Mouse (Mus musculus) lung, postnatal 0 days (tissue): ENCODE data around the gene Prdm4. TPM values are rescaled to one million over a fixed set of nuclear protein-coding genes. Genes with fewer than 3 reads are reported as not detected.

Experiments used
- ATAC-seq: fragments of 200-750 bp; cut with Nextera tagmentation; 2 replicates; pipeline ENCODE4 v1.8.0; 2017; ENCODE audit warnings: moderate library complexity
- DNase-seq: peaks from one replicate; pipeline ENCODE4 v3.0.0-alpha.2; 2016; ENCODE audit warnings: low spot score
- H3K27ac ChIP-seq: fragments of 300-500 bp; sonication (generic); 2 replicates; pipeline ENCODE4 v1.5.1; 2014; ENCODE audit warnings: antibody characterized with exemption, mild to moderate bottlenecking, low read length, mixed read lengths
- H3K27me3 ChIP-seq: fragments of 300-500 bp; sonication (generic); replicated peaks from 2 replicates; pipeline ENCODE4 v1.6.1; 2014; ENCODE audit warnings: low read length, mixed read lengths; ENCODE audit not compliant: insufficient read depth
- H3K36me3 ChIP-seq: fragments of 300-500 bp; sonication (generic); 2 replicates; pipeline ENCODE4 v1.6.1; 2014; ENCODE audit warnings: low read length, mixed read lengths; ENCODE audit not compliant: insufficient read depth
- H3K4me1 ChIP-seq: fragments of 300-500 bp; sonication (generic); 2 replicates; pipeline ENCODE4 v1.6.1; 2014; ENCODE audit warnings: antibody characterized with exemption, low read depth, low read length, mixed read lengths; ENCODE audit not compliant: insufficient read depth
- H3K4me2 ChIP-seq: fragments of 300-500 bp; sonication (generic); replicated peaks from 2 replicates; pipeline ENCODE4 v1.6.1; 2014; ENCODE audit warnings: low read depth, mild to moderate bottlenecking, low read length, moderate library complexity, mixed read lengths
- H3K4me3 ChIP-seq: fragments of 300-500 bp; sonication (generic); 2 replicates; pipeline ENCODE4 v1.5.1; 2014; ENCODE audit warnings: low read depth, low read length
- H3K9ac ChIP-seq: fragments of 300-500 bp; sonication (generic); replicated peaks from 2 replicates; pipeline ENCODE4 v1.6.1; 2014; ENCODE audit warnings: low read depth, mild to moderate bottlenecking
- H3K9me3 ChIP-seq: fragments of 300-500 bp; sonication (generic); 2 replicates; pipeline ENCODE4 v1.6.1; 2016; ENCODE audit warnings: low read length, mixed read lengths
- CTCF ChIP-seq: IDR thresholded peaks from 2 replicates; pipeline ENCODE4 v1.5.1; 2016; ENCODE audit warnings: antibody characterized with exemption, mild to moderate bottlenecking
- EP300 ChIP-seq: IDR thresholded peaks from 2 replicates; pipeline ENCODE4 v1.6.1; 2016; ENCODE audit warnings: antibody characterized with exemption, mild to moderate bottlenecking, control low read depth
- WGBS: fragments of 180-500 bp; shearing (Covaris S2); extraction: QIAGEN DNeasy Blood & Tissue Kit; methylation state at CpG from one replicate; pipeline ENCODE4 v1.1.7; 2014; 5-methylcytosine and 5-hydroxymethylcytosine counted together
- polyA plus RNA-seq: library from polyadenylated mRNA; unstranded; fragments of >200 nt; fragmentation: Nextera tagmentation; extraction: Ambion mirVana; gene quantifications from 2 replicates; pipeline ENCODE4 v1.2.1, GENCODE M21; 2015

The Prdm4 gene
- polyA plus RNA-seq, 1 experiment from 2014 or later: 6.7 TPM

- Histone ChIP-seq H3K4me1 (peaks cover 9% of the 10 kb centered on the region; the same call in 1 of the 2 replicates), H3K36me3 (peaks cover 13% of the 10 kb centered on the region; the same call in 1 of the 2 replicates), H3K4me2 (no peak overlapping the region), H3K27me3 (no peaks in the 10 kb centered on the region), H3K9me3 (no peaks in the 10 kb centered on the region), H3K27ac (no peak overlapping the region), H3K9ac (no peak overlapping the region), H3K4me3 (no peak overlapping the region)
- peak; percentile 64 for DNase-seq
- peak; percentile 42 for ATAC-seq
- 54% methylated on average over 2 of the region's 2 CpGs for whole genome bisulfite sequencing
- TF ChIP-seq CTCF (no peak), EP300 (no peak)
Measured at GRCm38 (mm10) chr10:85954429-85954828, 37.5 kb upstream of the Prdm4 start.

GRCm38 (mm10) chr10:85953401-85953800 is 36.5 kb upstream of the Prdm4 start:
- no peaks in the 10 kb centered on the region for H3K27me3 ChIP-seq
- DNase-seq: peak; percentile 65
- peak; percentile 62 for ATAC-seq
- H3K4me1 ChIP-seq: peaks cover 9% of the 10 kb centered on the region; the same call in 1 of the 2 replicates
- H3K9me3 ChIP-seq: no peaks in the 10 kb centered on the region
- TF ChIP-seq CTCF (no peak), EP300 (peak; percentile 43)
- H3K4me3 ChIP-seq: no peak overlapping the region
- H3K27ac ChIP-seq: 0 out of 2 replicates have a peak overlapping the region, but pooled peaks have one; percentile 10
- 42% methylated on average over 3 of the region's 3 CpGs for WGBS
- H3K9ac ChIP-seq: no peak overlapping the region
- no peak overlapping the region for H3K4me2 ChIP-seq
- H3K36me3 ChIP-seq: peaks cover 15% of the 10 kb centered on the region; the same call in 1 of the 2 replicates

GRCm38 (mm10) chr10:85951765-85952443 is 35.0 kb upstream of the Prdm4 start:
- H3K4me3 ChIP-seq: no peak overlapping the region
- TF ChIP-seq EP300: no peak
- no peak for TF ChIP-seq CTCF
- no peak overlapping the region for H3K4me2 ChIP-seq
- no peak overlapping the region for H3K27ac ChIP-seq
- WGBS: 81% methylated on average over 6 of the region's 6 CpGs
- DNase-seq (no peak), ATAC-seq (no peak)
- H3K27me3 ChIP-seq: no peaks in the 10 kb centered on the region
- H3K36me3 ChIP-seq: peaks cover 18% of the 10 kb centered on the region; the same call in 1 of the 2 replicates
- H3K9ac ChIP-seq: no peak overlapping the region
- H3K9me3 ChIP-seq: no peaks in the 10 kb centered on the region
- peaks cover 7% of the 10 kb centered on the region; the same call in 1 of the 2 replicates for H3K4me1 ChIP-seq

- Histone ChIP-seq H3K9me3 (no peaks in the 10 kb centered on the region), H3K36me3 (peaks cover 33% of the 10 kb centered on the region), H3K4me3 (no peak overlapping the region), H3K27me3 (no peaks in the 10 kb centered on the region), H3K27ac (no peak overlapping the region), H3K4me2 (no peak overlapping the region), H3K9ac (no peak overlapping the region), H3K4me1 (no peaks in the 10 kb centered on the region)
- TF ChIP-seq EP300: no peak
- TF ChIP-seq CTCF: no peak
- DNase-seq (no peak), ATAC-seq (no peak)
- 93% methylated on average over 8 of the region's 8 CpGs for WGBS
Measured at GRCm38 (mm10) chr10:85948483-85949196, 31.7 kb upstream of the Prdm4 start.

- 97% methylated on average over 6 of the region's 6 CpGs for WGBS
- Histone ChIP-seq H3K4me3 (no peak overlapping the region), H3K27me3 (no peaks in the 10 kb centered on the region), H3K4me2 (no peak overlapping the region), H3K9me3 (no peaks in the 10 kb centered on the region), H3K9ac (no peak overlapping the region), H3K36me3 (peaks cover 27% of the 10 kb centered on the region), H3K27ac (no peak overlapping the region), H3K4me1 (no peaks in the 10 kb centered on the region)
- TF ChIP-seq EP300 (no peak), CTCF (no peak)
- DNase-seq (no peak), ATAC-seq (no peak)
Measured at GRCm38 (mm10) chr10:85936280-85936965, 19.5 kb upstream of the Prdm4 start.

GRCm38 (mm10) chr10:85929962-85930361 is 13.0 kb upstream of the Prdm4 start:
- ATAC-seq: no peak
- TF ChIP-seq CTCF: no peak
- TF ChIP-seq EP300: no peak
- DNase-seq: no peak
- Histone ChIP-seq H3K9me3 (no peaks in the 10 kb centered on the region), H3K4me1 (no peaks in the 10 kb centered on the region; the same call in 1 of the 2 replicates), H3K36me3 (no peaks in the 10 kb centered on the region), H3K9ac (no peak overlapping the region), H3K4me2 (no peak overlapping the region), H3K27me3 (peaks cover 5% of the 10 kb centered on the region; the same call in 1 of the 2 replicates), H3K4me3 (no peak overlapping the region), H3K27ac (no peak overlapping the region)
- WGBS: 86% methylated on average over 11 of the region's 11 CpGs
